Mouse (Mus musculus) neural tube, embryonic 12.5 days (tissue): ENCODE data around the gene Nt5dc1. TPM values are rescaled to one million over a fixed set of nuclear protein-coding genes. Genes with fewer than 3 reads are reported as not detected.

Source experiments
- ATAC-seq: fragments of 200-750 bp; cut with Nextera tagmentation; 2 replicates; pipeline ENCODE4 v1.8.0; 2017; ENCODE audit warnings: low read depth, mild to moderate bottlenecking, moderate TSS enrichment, moderate library complexity; ENCODE audit not compliant: low FRiP score
- H3K27ac ChIP-seq: fragments of 300-500 bp; sonication (generic); 2 replicates; pipeline ENCODE4 v1.5.1; 2016
- H3K27me3 ChIP-seq: fragments of 300-500 bp; sonication (generic); replicated peaks from 2 replicates; pipeline ENCODE4 v1.6.1; 2016; ENCODE audit warnings: mild to moderate bottlenecking
- H3K36me3 ChIP-seq: fragments of 300-500 bp; sonication (generic); 2 replicates; pipeline ENCODE4 v1.6.1; 2016; ENCODE audit warnings: mild to moderate bottlenecking
- H3K4me1 ChIP-seq: fragments of 300-500 bp; sonication (generic); 2 replicates; pipeline ENCODE4 v1.6.1; 2016
- H3K4me2 ChIP-seq: fragments of 300-500 bp; sonication (generic); replicated peaks from 2 replicates; pipeline ENCODE4 v1.6.1; 2016; ENCODE audit warnings: mild to moderate bottlenecking
- H3K4me3 ChIP-seq: fragments of 300-500 bp; sonication (generic); 2 replicates; pipeline ENCODE4 v1.5.1; 2016
- H3K9ac ChIP-seq: fragments of 300-500 bp; sonication (generic); 2 replicates; pipeline ENCODE4 v1.6.1; 2016; ENCODE audit warnings: mild to moderate bottlenecking
- H3K9me3 ChIP-seq: fragments of 300-500 bp; sonication (generic); 2 replicates; pipeline ENCODE4 v1.6.1; 2016; ENCODE audit warnings: mild to moderate bottlenecking
- WGBS: fragments of 180-500 bp; shearing (Covaris S2); methylation state at CpG from one replicate; pipeline ENCODE4 v1.1.7; 2016; 5-methylcytosine and 5-hydroxymethylcytosine counted together
- polyA plus RNA-seq: library from polyadenylated mRNA; unstranded; fragments of >200 nt; fragmentation: Nextera tagmentation; extraction: Ambion mirVana; gene quantifications from 2 replicates; pipeline ENCODE4 v1.2.1, GENCODE M21; 2016

Nt5dc1 gene
- polyA plus RNA-seq, 1 experiment from 2014 or later, result 4.2 TPM

- H3K27me3 ChIP-seq, result no peaks in the 10 kb centered on the region
- H3K9ac ChIP-seq, result no peak overlapping the region
- no peak for ATAC-seq
- H3K4me2 ChIP-seq, result no peak overlapping the region
- H3K36me3 ChIP-seq, result no peaks in the 10 kb centered on the region
- no peaks in the 10 kb centered on the region for H3K9me3 ChIP-seq
- no peaks in the 10 kb centered on the region for H3K4me1 ChIP-seq
- no peak overlapping the region for H3K4me3 ChIP-seq
- H3K27ac ChIP-seq, result no peak overlapping the region
These were observed 54.6 kb downstream of the Nt5dc1 start for GRCm38 (mm10) chr10:34363756-34364155.

- no peaks in the 10 kb centered on the region for H3K9me3 ChIP-seq
- no peak overlapping the region for H3K4me2 ChIP-seq
- no peak for ATAC-seq
- no peaks in the 10 kb centered on the region for H3K27me3 ChIP-seq
- H3K36me3 ChIP-seq, result no peaks in the 10 kb centered on the region
- H3K4me1 ChIP-seq, result no peaks in the 10 kb centered on the region
- H3K27ac ChIP-seq, result no peak overlapping the region
- H3K9ac ChIP-seq, result no peak overlapping the region
- 86% methylated on average over 3 of the region's 3 CpGs for WGBS
- H3K4me3 ChIP-seq, result no peak overlapping the region
These were observed 60.1 kb downstream of the Nt5dc1 start for GRCm38 (mm10) chr10:34358263-34358662.

- Histone ChIP-seq H3K27me3 (no peaks in the 10 kb centered on the region), H3K36me3 (no peaks in the 10 kb centered on the region), H3K27ac (no peak overlapping the region), H3K9me3 (no peaks in the 10 kb centered on the region), H3K4me1 (no peaks in the 10 kb centered on the region), H3K4me3 (no peak overlapping the region), H3K9ac (no peak overlapping the region), H3K4me2 (no peak overlapping the region)
- ATAC-seq, result no peak
- 87% methylated on average over 4 of the region's 4 CpGs for WGBS
These were observed 66.2 kb downstream of the Nt5dc1 start for GRCm38 (mm10) chr10:34352166-34352565.

GRCm38 (mm10) chr10:34341886-34342285, 76.5 kb downstream of the Nt5dc1 start:
- H3K4me2 ChIP-seq, result no peak overlapping the region
- no peaks in the 10 kb centered on the region for H3K4me1 ChIP-seq
- WGBS, result 75% methylated on average over 1 of the region's 1 CpGs
- no peak for ATAC-seq
- no peak overlapping the region for H3K9ac ChIP-seq
- H3K27me3 ChIP-seq, result no peaks in the 10 kb centered on the region
- H3K27ac ChIP-seq, result no peak overlapping the region
- H3K36me3 ChIP-seq, result no peaks in the 10 kb centered on the region
- H3K9me3 ChIP-seq, result no peaks in the 10 kb centered on the region
- no peak overlapping the region for H3K4me3 ChIP-seq

GRCm38 (mm10) chr10:34341014-34341413, 77.3 kb downstream of the Nt5dc1 start:
- Histone ChIP-seq H3K4me3 (no peak overlapping the region), H3K9me3 (no peaks in the 10 kb centered on the region), H3K27ac (no peak overlapping the region), H3K4me1 (no peaks in the 10 kb centered on the region), H3K4me2 (no peak overlapping the region), H3K9ac (no peak overlapping the region), H3K27me3 (no peaks in the 10 kb centered on the region), H3K36me3 (no peaks in the 10 kb centered on the region)
- no peak for ATAC-seq
- 80% methylated on average over 6 of the region's 6 CpGs for WGBS

GRCm38 (mm10) chr10:34328310-34328709, 90.0 kb downstream of the Nt5dc1 start:
- ATAC-seq, result peak; percentile 73
- WGBS, result 0% methylated on average over 2 of the region's 2 CpGs

GRCm38 (mm10) chr10:34327144-34327543, 91.2 kb downstream of the Nt5dc1 start:
- no peaks in the 10 kb centered on the region for H3K4me1 ChIP-seq
- H3K36me3 ChIP-seq, result no peaks in the 10 kb centered on the region
- H3K9ac ChIP-seq, result no peak overlapping the region
- no peak overlapping the region for H3K4me3 ChIP-seq
- H3K27me3 ChIP-seq, result no peaks in the 10 kb centered on the region
- no peak overlapping the region for H3K4me2 ChIP-seq
- H3K27ac ChIP-seq, result no peak overlapping the region
- 66% methylated on average over 5 of the region's 5 CpGs for WGBS
- H3K9me3 ChIP-seq, result no peaks in the 10 kb centered on the region
- ATAC-seq, result no peak

More at GRCm38 (mm10) chr10:34328310-34328709, 90.0 kb downstream of the Nt5dc1 start:
- Histone ChIP-seq H3K4me1 (no peaks in the 10 kb centered on the region), H3K27me3 (no peaks in the 10 kb centered on the region), H3K9ac (no peak overlapping the region), H3K9me3 (no peaks in the 10 kb centered on the region), H3K4me2 (no peak overlapping the region), H3K4me3 (no peak overlapping the region), H3K27ac (no peak overlapping the region), H3K36me3 (no peaks in the 10 kb centered on the region)

GRCm38 (mm10) chr10:34326701-34327100, 91.7 kb downstream of the Nt5dc1 start:
- Histone ChIP-seq H3K4me2 (no peak overlapping the region), H3K9me3 (no peaks in the 10 kb centered on the region), H3K27me3 (no peaks in the 10 kb centered on the region), H3K27ac (no peak overlapping the region), H3K9ac (no peak overlapping the region), H3K36me3 (no peaks in the 10 kb centered on the region), H3K4me1 (no peaks in the 10 kb centered on the region), H3K4me3 (no peak overlapping the region)
- 25% methylated on average over 4 of the region's 4 CpGs for WGBS
- ATAC-seq, result no peak

- Histone ChIP-seq H3K27me3 (no peaks in the 10 kb centered on the region), H3K27ac (no peak overlapping the region), H3K4me3 (no peak overlapping the region), H3K36me3 (no peaks in the 10 kb centered on the region), H3K9me3 (no peaks in the 10 kb centered on the region), H3K9ac (no peak overlapping the region), H3K4me2 (no peak overlapping the region), H3K4me1 (peaks cover 18% of the 10 kb centered on the region)
- ATAC-seq, result no peak
- WGBS, result 83% methylated on average over 2 of the region's 2 CpGs
These were observed 97.5 kb downstream of the Nt5dc1 start for GRCm38 (mm10) chr10:34320809-34321208.

GRCm38 (mm10) chr10:34317217-34317606, 101.1 kb downstream of the Nt5dc1 start:
- Histone ChIP-seq H3K4me2 (peak overlapping the region; percentile 46), H3K4me3 (no peak overlapping the region), H3K36me3 (no peaks in the 10 kb centered on the region), H3K27me3 (no peaks in the 10 kb centered on the region), H3K9me3 (no peaks in the 10 kb centered on the region), H3K9ac (no peak overlapping the region), H3K4me1 (peaks cover 23% of the 10 kb centered on the region), H3K27ac (peak overlapping the region; percentile 50; the same call in 1 of the 2 replicates)
- 26% methylated on average over 2 of the region's 2 CpGs for whole genome bisulfite sequencing
- peak; percentile 61; the same call in 1 of the 2 replicates for ATAC-seq

GRCm38 (mm10) chr10:34316571-34317216, 101.7 kb downstream of the Nt5dc1 start:
- ATAC-seq, result peak; percentile 94
- peaks cover 23% of the 10 kb centered on the region for H3K4me1 ChIP-seq
- 3% methylated on average over 3 of the region's 3 CpGs for WGBS
- no peak overlapping the region for H3K4me3 ChIP-seq
- H3K27ac ChIP-seq, result peak overlapping the region; percentile 55; the same call in 1 of the 2 replicates
- no peaks in the 10 kb centered on the region for H3K36me3 ChIP-seq
- peak overlapping the region; percentile 46 for H3K4me2 ChIP-seq
- H3K9me3 ChIP-seq, result no peaks in the 10 kb centered on the region
- no peaks in the 10 kb centered on the region for H3K27me3 ChIP-seq
- no peak overlapping the region for H3K9ac ChIP-seq

GRCm38 (mm10) chr10:34312536-34312935, 105.8 kb downstream of the Nt5dc1 start:
- no peaks in the 10 kb centered on the region for H3K36me3 ChIP-seq
- 67% methylated on average over 3 of the region's 3 CpGs for WGBS
- H3K27me3 ChIP-seq, result no peaks in the 10 kb centered on the region
- no peak overlapping the region for H3K4me2 ChIP-seq
- H3K9me3 ChIP-seq, result no peaks in the 10 kb centered on the region
- no peak overlapping the region for H3K9ac ChIP-seq
- no peak for ATAC-seq
- H3K4me3 ChIP-seq, result no peak overlapping the region
- no peak overlapping the region for H3K27ac ChIP-seq
- H3K4me1 ChIP-seq, result peaks cover 22% of the 10 kb centered on the region
